Mouse (Mus musculus): ENCODE data around the gene Cd3d. TPM values are rescaled to one million over a fixed set of nuclear protein-coding genes. Genes with fewer than 3 reads are reported as not detected.
A peak's percentile ranks its signal among the peaks of the same experiment; 100 is the strongest.

Gene Cd3d
- polyA plus RNA-seq, 1 experiment = 3.8 TPM

GRCm38 (mm10) chr9:44981104-44981503, 482 bp upstream of the Cd3d start:
- Histone ChIP-seq H3K27ac (ENCODE audit: insufficient read depth, low read depth, low read length) (no peak overlapping the region; the same call in 1 of the 2 replicates), H3K27me3 (ENCODE audit: control insufficient read depth, insufficient read depth, low read length) (peaks cover 6% of the 10 kb centered on the region; the same call in 1 of the 2 replicates), H3K4me3 (ENCODE audit: low read depth, low read length) (no peak overlapping the region), H3K36me3 (ENCODE audit: control insufficient read depth, insufficient read depth, low read length) (no peaks in the 10 kb centered on the region), H3K4me1 (ENCODE audit: control insufficient read depth, insufficient read depth, insufficient read length, low read length) (0 out of 2 replicates have a peak, but pooled peaks cover 2% of the 10 kb centered on the region)
- TF ChIP-seq POLR2A (IDR thresholded peaks at IDR 0.05; ENCODE audit: low read depth, low read length) (no peak), CTCF (IDR thresholded peaks at IDR 0.05; ENCODE audit: extremely low read depth, insufficient read length, insufficient replicate concordance, low read depth, low read length) (no peak)
- 78% methylated on average over 2 of the region's 2 CpGs for WGBS

DNA sequence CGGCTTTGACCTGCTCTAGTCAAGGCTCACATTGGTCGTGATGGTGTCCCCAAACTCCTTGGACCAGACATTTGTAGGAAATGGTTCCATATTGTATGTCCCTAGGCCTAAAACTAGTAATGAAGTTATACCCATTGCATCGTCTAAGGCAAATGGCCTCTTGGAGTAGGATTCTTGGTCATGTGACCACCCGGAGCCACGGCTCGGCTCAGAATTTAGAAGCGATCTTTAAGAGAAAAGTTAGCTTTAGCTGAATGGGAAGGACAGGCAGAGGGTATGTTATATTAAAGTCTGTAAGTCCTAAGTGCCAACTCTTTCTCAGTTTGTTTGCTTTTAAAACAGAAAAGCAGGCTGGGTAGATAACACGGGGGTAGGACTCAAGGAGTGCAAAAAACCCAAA, 495 bp downstream of the Cd3d start:
- 74% methylated on average over 8 of the region's 8 CpGs for WGBS
- Histone ChIP-seq H3K4me3 (ENCODE audit: low read depth, low read length) (peak overlapping the region; percentile 1; the same call in 1 of the 2 replicates), H3K4me1 (ENCODE audit: control insufficient read depth, insufficient read depth, insufficient read length, low read length) (0 out of 2 replicates have a peak, but pooled peaks cover 2% of the 10 kb centered on the region), H3K36me3 (ENCODE audit: control insufficient read depth, insufficient read depth, low read length) (no peaks in the 10 kb centered on the region), H3K27me3 (ENCODE audit: control insufficient read depth, insufficient read depth, low read length) (peaks cover 6% of the 10 kb centered on the region; the same call in 1 of the 2 replicates), H3K27ac (ENCODE audit: insufficient read depth, low read depth, low read length) (peak overlapping the region; percentile 41)
- TF ChIP-seq CTCF (IDR thresholded peaks at IDR 0.05; ENCODE audit: extremely low read depth, insufficient read length, insufficient replicate concordance, low read depth, low read length) (no peak), POLR2A (IDR thresholded peaks at IDR 0.05; ENCODE audit: low read depth, low read length) (no peak)

DNA sequence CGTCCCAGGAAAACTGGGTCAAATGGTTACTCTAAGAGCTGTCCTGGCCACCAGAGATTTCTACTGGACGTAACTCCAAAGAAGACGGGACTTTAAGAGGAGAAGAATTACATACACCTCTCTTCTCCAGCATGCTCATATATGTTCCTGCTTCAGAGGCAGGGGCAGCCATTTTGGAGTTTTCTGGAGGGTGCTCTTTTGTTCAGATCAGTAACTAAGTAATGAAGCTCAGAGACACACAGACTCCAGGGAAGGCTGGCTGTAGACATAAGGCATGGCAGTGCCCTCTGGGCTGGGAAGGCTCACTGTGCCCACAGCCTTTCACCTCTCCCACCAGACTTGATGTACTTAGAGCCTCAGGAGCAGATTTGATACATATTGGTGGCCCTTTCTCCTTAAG, 945 bp downstream of the Cd3d start:
- Histone ChIP-seq H3K4me3 (ENCODE audit: low read depth, low read length) (peak overlapping the region; percentile 41; the same call in 1 of the 2 replicates), H3K27me3 (ENCODE audit: control insufficient read depth, insufficient read depth, low read length) (peaks cover 2% of the 10 kb centered on the region; the same call in 1 of the 2 replicates), H3K27ac (ENCODE audit: insufficient read depth, low read depth, low read length) (peak overlapping the region; percentile 41), H3K4me1 (ENCODE audit: control insufficient read depth, insufficient read depth, insufficient read length, low read length) (0 out of 2 replicates have a peak, but pooled peaks cover 2% of the 10 kb centered on the region), H3K36me3 (ENCODE audit: control insufficient read depth, insufficient read depth, low read length) (no peaks in the 10 kb centered on the region)
- TF ChIP-seq POLR2A (IDR thresholded peaks at IDR 0.05; ENCODE audit: low read depth, low read length) (no peak), CTCF (IDR thresholded peaks at IDR 0.05; ENCODE audit: extremely low read depth, insufficient read length, insufficient replicate concordance, low read depth, low read length) (no peak)
- WGBS = 71% methylated on average over 3 of the region's 3 CpGs

DNA sequence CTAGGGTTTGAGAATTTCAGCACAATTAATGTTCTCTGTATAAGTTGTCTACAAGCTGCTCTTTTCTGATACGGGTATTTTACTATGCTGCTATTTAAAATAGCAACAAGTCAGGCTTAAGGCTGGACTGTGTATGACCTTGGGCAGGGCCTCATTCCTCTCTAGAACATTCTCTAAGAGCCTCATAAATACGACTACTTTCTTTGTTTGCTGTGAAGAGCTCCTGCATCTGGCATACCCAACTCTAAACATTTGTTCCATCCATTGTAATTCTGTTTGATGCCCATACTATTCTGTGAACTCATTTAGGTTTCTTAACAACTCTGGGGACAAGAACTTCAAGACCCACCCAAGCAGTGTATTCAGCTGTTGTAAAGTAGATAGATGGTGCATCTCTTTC, 1.4 kb downstream of the Cd3d start:
- TF ChIP-seq POLR2A (IDR thresholded peaks at IDR 0.05; ENCODE audit: low read depth, low read length) = no peak
- no peak for TF ChIP-seq CTCF (IDR thresholded peaks at IDR 0.05; ENCODE audit: extremely low read depth, insufficient read length, insufficient replicate concordance, low read depth, low read length)

GRCm38 (mm10) chr9:44985721-44986161, 4.2 kb downstream of the Cd3d start:
- TF ChIP-seq POLR2A (IDR thresholded peaks at IDR 0.05; ENCODE audit: low read depth, low read length) = no peak
- no peak for TF ChIP-seq CTCF (IDR thresholded peaks at IDR 0.05; ENCODE audit: extremely low read depth, insufficient read length, insufficient replicate concordance, low read depth, low read length)
- Histone ChIP-seq H3K27ac (ENCODE audit: insufficient read depth, low read depth, low read length) (peak overlapping the region; percentile 10), H3K36me3 (ENCODE audit: control insufficient read depth, insufficient read depth, low read length) (no peaks in the 10 kb centered on the region), H3K4me1 (ENCODE audit: control insufficient read depth, insufficient read depth, insufficient read length, low read length) (0 out of 2 replicates have a peak, but pooled peaks cover 2% of the 10 kb centered on the region), H3K4me3 (ENCODE audit: low read depth, low read length) (0 out of 2 replicates have a peak overlapping the region, but pooled peaks have one; percentile 50), H3K27me3 (ENCODE audit: control insufficient read depth, insufficient read depth, low read length) (no peaks in the 10 kb centered on the region)
- 71% methylated on average over 3 of the region's 3 CpGs for WGBS

More for the DNA sequence above, 1.4 kb downstream of the Cd3d start:
- 0 out of 2 replicates have a peak, but pooled peaks cover 2% of the 10 kb centered on the region for H3K4me1 ChIP-seq (ENCODE audit: control insufficient read depth, insufficient read depth, insufficient read length, low read length)
- no peaks in the 10 kb centered on the region for H3K36me3 ChIP-seq (ENCODE audit: control insufficient read depth, insufficient read depth, low read length)
- no peak overlapping the region for H3K27ac ChIP-seq (ENCODE audit: insufficient read depth, low read depth, low read length)
- H3K4me3 ChIP-seq (ENCODE audit: low read depth, low read length) = no peak overlapping the region
- no peaks in the 10 kb centered on the region for H3K27me3 ChIP-seq (ENCODE audit: control insufficient read depth, insufficient read depth, low read length)
- WGBS = 59% methylated on average over 2 of the region's 2 CpGs

DNA sequence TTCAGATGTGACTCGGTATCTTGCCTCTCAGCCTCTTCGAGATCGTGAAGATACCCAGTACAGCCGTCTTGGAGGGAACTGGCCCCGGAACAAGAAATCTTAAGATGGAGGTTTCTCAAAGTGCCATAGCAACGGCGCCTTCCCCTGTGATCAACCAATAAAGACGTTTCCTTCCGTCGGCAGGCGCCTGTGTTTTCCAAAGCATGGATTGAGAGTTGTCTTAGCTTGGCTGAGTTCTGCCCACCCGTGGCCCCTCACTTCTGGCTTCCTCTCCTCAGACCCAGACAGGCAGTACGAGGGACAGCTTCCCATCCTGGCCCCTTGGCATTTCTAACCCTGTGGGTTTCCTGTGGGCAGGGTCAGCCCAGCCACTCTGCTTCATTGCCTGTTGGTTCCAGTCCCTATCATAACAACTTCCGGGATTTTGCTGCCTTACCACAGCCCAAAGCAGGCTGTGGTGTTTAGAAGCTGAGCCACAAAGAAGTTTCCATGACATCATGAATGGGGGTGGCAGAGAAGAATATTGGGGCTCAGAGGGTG, 4.7 kb downstream of the Cd3d start:
- Histone ChIP-seq H3K36me3 (ENCODE audit: control insufficient read depth, insufficient read depth, low read length) (no peaks in the 10 kb centered on the region), H3K27ac (ENCODE audit: insufficient read depth, low read depth, low read length) (peak overlapping the region; percentile 75), H3K4me3 (ENCODE audit: low read depth, low read length) (peak overlapping the region; percentile 50), H3K4me1 (ENCODE audit: control insufficient read depth, insufficient read depth, insufficient read length, low read length) (0 out of 2 replicates have a peak, but pooled peaks cover 2% of the 10 kb centered on the region), H3K27me3 (ENCODE audit: control insufficient read depth, insufficient read depth, low read length) (no peaks in the 10 kb centered on the region)
- 53% methylated on average over 14 of the region's 14 CpGs for WGBS
- TF ChIP-seq CTCF (IDR thresholded peaks at IDR 0.05; ENCODE audit: extremely low read depth, insufficient read length, insufficient replicate concordance, low read depth, low read length) (no peak), POLR2A (IDR thresholded peaks at IDR 0.05; ENCODE audit: low read depth, low read length) (no peak)

GRCm38 (mm10) chr9:44986976-44987375, 5.4 kb downstream of the Cd3d start:
- Histone ChIP-seq H3K36me3 (ENCODE audit: control insufficient read depth, insufficient read depth, low read length) (no peaks in the 10 kb centered on the region), H3K27me3 (ENCODE audit: control insufficient read depth, insufficient read depth, low read length) (no peaks in the 10 kb centered on the region), H3K27ac (ENCODE audit: insufficient read depth, low read depth, low read length) (peak overlapping the region; percentile 47), H3K4me3 (ENCODE audit: low read depth, low read length) (no peak overlapping the region), H3K4me1 (ENCODE audit: control insufficient read depth, insufficient read depth, insufficient read length, low read length) (0 out of 2 replicates have a peak, but pooled peaks cover 2% of the 10 kb centered on the region)
- 65% methylated on average over 5 of the region's 5 CpGs for WGBS
- no peak for TF ChIP-seq POLR2A (IDR thresholded peaks at IDR 0.05; ENCODE audit: low read depth, low read length)
- TF ChIP-seq CTCF (IDR thresholded peaks at IDR 0.05; ENCODE audit: extremely low read depth, insufficient read length, insufficient replicate concordance, low read depth, low read length) = no peak

Measured in small intestine, adult 2 months (tissue).